Mouse (Mus musculus) embryonic fibroblast, embryonic 13.5 days (primary cell): ENCODE results near the gene Pgrmc2. TPM values are rescaled to one million over a fixed set of nuclear protein-coding genes. Genes with fewer than 3 reads are reported as not detected.

ENCODE experiments used
- H3K27ac ChIP-seq: 2 replicates; pipeline ENCODE4 v1.5.1; 2012; ENCODE audit warnings: low read length, control low read depth, inconsistent platforms; ENCODE audit not compliant: insufficient read depth
- H3K4me1 ChIP-seq: 2 replicates; pipeline ENCODE4 v1.6.1; 2011; ENCODE audit warnings: low read length; ENCODE audit not compliant: control insufficient read depth, insufficient read depth
- H3K4me3 ChIP-seq: 2 replicates; pipeline ENCODE4 v1.5.1; 2011; ENCODE audit warnings: mild to moderate bottlenecking, control low read depth, low read length; ENCODE audit not compliant: insufficient read depth
- CTCF ChIP-seq: IDR thresholded peaks from 2 replicates; pipeline ENCODE4 v1.5.1; 2011; ENCODE audit warnings: mild to moderate bottlenecking, control low read depth, low read length, moderate library complexity, borderline replicate concordance; ENCODE audit not compliant: insufficient read depth
- POLR2A ChIP-seq: IDR thresholded peaks from 2 replicates; pipeline ENCODE4 v1.6.1; 2011; ENCODE audit warnings: low read depth, mild to moderate bottlenecking, control low read depth, low read length, moderate library complexity
- polyA plus RNA-seq: library from polyadenylated mRNA; stranded (reverse); fragments of >200 nt; gene quantifications from 2 replicates; pipeline ENCODE4 v1.2.4, GENCODE M21; 2011; ENCODE audit warnings: low read depth; ENCODE audit not compliant: missing spikeins, insufficient read length

Pgrmc2 gene
- 91.4 and 93.5 TPM in 2 replicates for polyA plus RNA-seq

DNA sequence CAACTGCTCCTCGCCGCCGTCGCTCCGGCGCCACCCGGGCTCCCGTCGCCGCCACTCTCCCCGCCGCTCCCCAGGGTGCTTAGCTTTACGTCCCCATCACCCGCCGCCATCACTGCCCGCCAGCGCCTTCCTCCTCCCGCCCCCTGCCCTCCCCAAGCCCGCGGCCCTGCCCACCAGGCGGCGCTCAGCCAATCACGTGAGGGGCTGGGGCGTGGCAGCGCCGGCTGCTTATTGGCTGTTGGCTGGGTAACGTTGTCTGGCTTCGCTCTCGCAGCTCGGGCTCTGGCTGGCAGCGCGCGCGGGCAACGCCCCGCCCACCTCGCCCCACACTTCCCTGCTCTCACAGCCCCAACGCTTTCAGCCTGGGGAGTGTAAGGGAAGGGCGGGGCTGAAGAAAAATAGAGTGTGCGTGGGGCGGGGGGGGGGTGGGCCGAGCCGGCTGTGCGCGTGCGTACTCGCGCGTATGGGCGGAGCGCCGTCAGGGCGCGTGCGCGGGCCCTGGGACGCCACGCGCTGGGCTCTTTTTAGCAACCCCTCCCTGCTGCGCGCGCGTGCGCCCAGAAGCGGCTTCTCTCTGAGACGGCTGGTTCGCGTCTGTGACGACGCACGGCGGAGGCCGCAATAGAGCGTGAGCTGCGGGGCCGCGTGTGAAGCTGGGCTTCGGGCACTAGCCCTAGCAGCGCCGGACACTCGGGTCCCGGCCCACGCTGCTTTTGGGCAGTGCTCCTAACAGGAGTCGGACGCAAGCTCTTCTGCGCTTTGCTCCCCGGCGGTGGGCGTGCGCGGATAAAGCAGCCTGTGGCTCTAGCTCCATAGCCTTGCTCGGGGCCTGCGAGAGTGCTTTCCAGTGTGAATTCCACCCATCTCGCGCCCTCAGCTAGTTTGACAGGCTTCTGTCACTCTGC, at the start of gene Pgrmc2:
TSS of gene Pgrmc2 (minus strand) at position 162 of the 905 bp plus-strand sequence.
- H3K27ac ChIP-seq = peak within 1 kb of the TSS; percentile 85
- TF ChIP-seq CTCF = no peak
- peak; percentile 98 for TF ChIP-seq POLR2A
- peaks cover 3% of the 10 kb centered on the region; the same call in 1 of the 2 replicates for H3K4me1 ChIP-seq
- H3K4me3 ChIP-seq = peak within 1 kb of the TSS; percentile 70

DNA sequence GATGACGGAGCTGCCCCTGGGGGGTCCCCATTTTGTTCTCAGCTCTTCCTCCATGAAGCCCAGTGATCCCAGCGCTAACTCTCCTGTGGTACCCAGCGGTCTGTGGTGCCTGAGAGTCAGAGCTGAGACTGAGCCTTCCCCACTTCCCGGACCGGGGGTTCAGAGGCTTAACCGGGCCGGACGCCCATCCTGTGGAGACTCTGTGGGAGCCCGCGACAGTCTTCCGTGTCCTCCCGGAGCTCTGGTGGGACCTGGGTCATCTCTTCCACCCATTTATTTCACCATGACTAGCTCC, 41.1 kb upstream of the Pgrmc2 start:
- H3K27ac ChIP-seq = no peak overlapping the region
- H3K4me1 ChIP-seq = no peaks in the 10 kb centered on the region
- H3K4me3 ChIP-seq = no peak overlapping the region
- TF ChIP-seq CTCF (no peak), POLR2A (no peak)

DNA sequence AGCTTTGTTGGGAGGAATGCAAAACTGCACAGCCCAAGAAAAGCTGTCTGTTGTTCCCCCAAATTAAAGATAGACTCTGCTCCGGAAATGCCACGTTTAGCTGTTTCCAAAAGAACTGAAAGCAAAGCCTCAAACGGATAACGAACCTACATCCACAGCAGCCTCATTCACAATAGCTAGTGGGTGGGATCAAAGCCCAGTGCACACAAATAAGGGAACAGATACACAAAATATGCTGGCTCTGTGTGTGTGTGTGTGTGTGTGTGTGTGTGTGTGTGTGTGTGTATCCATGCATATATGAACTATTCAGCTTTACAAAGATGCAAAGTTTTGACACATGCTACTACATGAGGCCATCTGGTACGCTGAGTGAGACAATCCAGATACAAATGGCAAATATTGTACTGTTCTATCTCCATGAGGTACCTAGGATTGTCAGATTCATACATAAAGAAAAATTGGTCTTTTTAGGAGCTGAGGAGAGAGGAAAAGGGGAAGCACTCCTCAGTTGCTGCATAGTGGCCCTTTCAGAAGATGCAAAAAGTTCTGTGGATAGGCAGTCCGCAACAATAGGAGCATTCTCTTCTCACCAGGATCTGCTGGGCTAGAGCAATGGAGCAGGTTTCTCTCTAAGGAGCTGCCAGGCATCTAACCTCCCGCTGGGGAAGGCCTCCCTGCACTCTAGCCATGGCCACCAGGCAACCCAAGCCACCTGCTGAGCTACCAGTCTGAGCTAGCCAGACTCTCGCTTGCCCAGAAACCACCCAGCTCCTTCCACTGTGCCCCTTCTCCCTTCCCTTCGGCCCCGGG, 40.5 kb upstream of the Pgrmc2 start:
- H3K4me1 ChIP-seq = no peaks in the 10 kb centered on the region
- H3K27ac ChIP-seq = no peak overlapping the region
- no peak overlapping the region for H3K4me3 ChIP-seq
- TF ChIP-seq CTCF = no peak
- TF ChIP-seq POLR2A = no peak

DNA sequence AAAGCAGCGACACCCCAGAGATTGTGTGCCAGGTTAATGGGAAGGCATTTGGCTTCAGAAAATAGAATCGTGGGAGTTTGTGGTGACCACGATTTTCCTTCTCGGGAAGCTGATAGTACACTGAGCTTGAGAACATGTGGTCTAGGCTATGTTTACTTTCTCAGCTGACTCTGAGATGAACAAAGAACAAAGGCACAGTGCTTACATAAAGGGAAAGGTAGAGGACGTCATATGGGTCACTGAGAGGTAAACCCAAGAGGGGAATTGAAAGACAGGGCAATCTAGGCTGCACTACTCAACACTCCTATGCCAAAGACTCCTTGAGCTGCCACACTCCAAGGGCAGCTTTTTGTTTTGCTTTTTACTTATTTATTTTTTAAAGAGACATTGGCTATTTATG, 35.3 kb upstream of the Pgrmc2 start:
- Histone ChIP-seq H3K4me1 (no peaks in the 10 kb centered on the region), H3K4me3 (no peak overlapping the region), H3K27ac (no peak overlapping the region)
- TF ChIP-seq CTCF (no peak), POLR2A (no peak)

DNA sequence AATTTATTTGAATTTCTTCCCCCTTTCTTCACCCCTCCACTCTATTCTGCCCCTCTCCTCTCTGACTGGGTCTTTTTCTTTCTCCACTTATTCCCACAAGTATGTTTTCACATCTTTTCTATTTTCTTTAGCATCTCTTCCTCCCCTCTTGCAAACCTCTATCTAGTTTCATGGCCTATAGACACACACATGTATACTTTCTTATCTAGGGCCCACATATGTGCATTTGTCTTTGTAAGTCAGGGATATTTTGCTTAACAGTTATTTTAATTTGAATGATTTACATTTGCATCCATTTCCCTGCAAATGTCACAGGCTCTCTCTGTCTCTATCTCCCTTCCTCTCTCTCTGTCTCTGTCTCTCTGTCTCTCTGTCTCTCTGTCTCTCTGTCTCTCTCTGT, 34.6 kb upstream of the Pgrmc2 start:
- Histone ChIP-seq H3K27ac (no peak overlapping the region), H3K4me3 (no peak overlapping the region), H3K4me1 (no peaks in the 10 kb centered on the region)
- TF ChIP-seq POLR2A (no peak), CTCF (no peak)

DNA sequence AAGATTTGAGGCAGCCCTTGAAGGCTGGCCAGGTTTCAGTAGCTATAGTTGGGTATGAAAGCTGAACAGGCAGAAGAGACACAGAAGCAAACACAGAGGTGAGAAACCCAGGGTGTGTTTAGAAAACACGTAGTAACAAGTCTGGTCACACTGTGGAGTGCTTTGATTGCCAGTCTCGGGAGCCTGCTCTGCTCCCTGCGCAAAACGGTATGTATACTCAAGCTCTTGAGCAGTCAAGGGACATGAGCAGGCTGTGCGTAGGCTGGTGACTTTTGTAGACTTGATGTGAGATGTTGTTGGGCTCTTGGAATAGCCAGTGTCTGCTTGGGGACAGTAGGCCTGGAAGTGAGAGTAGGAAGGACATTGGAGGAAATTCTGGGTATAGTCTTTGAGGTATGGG, 30.3 kb upstream of the Pgrmc2 start:
- Histone ChIP-seq H3K4me1 (no peaks in the 10 kb centered on the region), H3K4me3 (no peak overlapping the region), H3K27ac (no peak overlapping the region)
- no peak for TF ChIP-seq CTCF

DNA sequence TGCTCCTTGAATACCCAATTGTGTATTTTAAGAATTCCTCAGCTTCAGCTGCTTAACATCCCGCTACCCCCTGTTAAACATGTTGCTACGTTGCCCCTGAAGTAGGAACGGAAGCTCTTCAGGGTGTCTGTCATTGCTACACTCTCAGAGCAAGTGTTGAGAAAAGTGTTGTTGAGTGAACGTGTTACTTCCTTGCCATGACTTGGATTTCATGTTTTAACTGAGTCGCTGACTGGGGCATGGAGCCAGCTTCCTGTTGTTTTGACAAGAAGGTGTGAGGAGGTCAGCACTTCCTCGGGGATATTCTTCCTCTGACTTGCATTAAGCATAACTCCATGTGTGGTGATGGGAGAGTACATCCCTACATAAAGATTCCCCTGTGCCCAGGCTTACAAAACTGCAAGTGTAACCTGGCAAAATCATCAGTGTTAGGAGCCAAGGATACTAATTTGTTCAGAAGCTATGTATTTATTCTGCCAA, 25.5 kb upstream of the Pgrmc2 start:
- no peaks in the 10 kb centered on the region for H3K4me1 ChIP-seq
- no peak overlapping the region for H3K27ac ChIP-seq
- H3K4me3 ChIP-seq = no peak overlapping the region
- TF ChIP-seq CTCF = no peak
- no peak for TF ChIP-seq POLR2A

DNA sequence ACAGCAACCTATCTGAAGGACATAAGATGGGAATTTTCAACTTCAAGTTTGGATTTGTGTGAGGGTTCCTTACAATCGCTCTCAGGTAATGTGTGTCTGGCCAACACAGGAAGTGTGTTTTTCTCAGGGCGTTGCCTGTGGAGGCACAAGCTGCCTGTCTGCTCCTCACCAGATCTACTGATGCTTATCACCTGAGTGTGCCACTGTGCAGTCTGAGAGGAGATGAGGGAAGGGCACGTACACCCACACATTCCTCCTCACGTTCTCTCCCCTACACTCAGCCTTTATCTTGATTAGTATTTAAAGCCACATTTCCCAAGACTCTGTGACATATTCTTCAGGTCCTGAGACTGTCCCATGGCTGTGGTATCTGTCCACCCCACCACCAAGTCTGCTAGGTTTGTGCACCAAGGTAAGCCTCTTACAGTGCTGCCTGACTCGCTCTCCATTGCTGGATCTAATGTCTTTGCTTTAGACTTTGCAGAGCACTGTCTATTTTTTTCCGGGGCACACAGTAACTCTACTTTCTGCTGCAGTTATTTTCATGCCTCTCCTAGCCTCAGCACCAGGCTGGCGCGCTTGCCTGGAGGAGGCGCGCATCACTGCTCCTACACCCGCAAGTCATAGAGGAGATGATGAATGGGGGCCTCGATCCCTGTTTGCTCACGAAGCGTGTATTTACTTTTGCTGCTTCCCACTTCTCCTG, 24.9 kb upstream of the Pgrmc2 start:
- H3K4me3 ChIP-seq = no peak overlapping the region
- TF ChIP-seq CTCF = no peak
- no peak for TF ChIP-seq POLR2A
- no peaks in the 10 kb centered on the region for H3K4me1 ChIP-seq
- H3K27ac ChIP-seq = no peak overlapping the region

DNA sequence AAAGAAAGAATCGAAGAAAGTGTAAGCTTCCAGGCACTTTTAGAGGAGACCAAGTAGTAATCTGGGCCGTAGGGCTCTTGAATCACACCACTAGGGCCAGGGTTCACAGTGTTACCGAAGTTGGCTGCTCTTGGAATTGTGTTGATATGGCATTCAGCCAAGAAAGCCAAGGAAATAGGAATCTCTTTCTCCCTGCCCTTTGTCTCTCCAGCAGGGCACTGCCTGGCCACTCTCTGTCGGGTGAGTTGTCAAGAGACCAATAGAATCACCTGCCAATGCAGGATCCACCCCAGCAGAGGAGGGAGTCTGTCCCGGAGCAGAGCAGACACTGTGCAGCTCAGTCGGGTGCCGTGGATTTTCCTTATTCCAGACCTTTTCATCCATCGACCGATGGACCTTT, 19.1 kb upstream of the Pgrmc2 start:
- Histone ChIP-seq H3K27ac (no peak overlapping the region), H3K4me3 (no peak overlapping the region), H3K4me1 (no peaks in the 10 kb centered on the region)
- TF ChIP-seq CTCF (no peak), POLR2A (no peak)
